In genomic region chr2:98565871-98566270, GRCm38 (mm10) we compare ENCODE assay signal across 15 mouse cellular contexts.
DNase-seq lines count a peak whose midpoint lies in the region.
"Had no signal": no experiment of that assay in that cellular context is flagged by ENCODE, and none has a peak within 500 bp of the region (broad histone marks: within the 10 kb centered on the region; RNA-seq: fewer than 3 reads in every experiment).

No protein-coding gene starts in this region.

- intact Hi-C loops in heart, postnatal 36 days (cut with DNase I): no loop called here

- DNase-seq in adrenal gland, adult 2 months: peak; percentile 67
- DNase-seq in adrenal gland, postnatal 4 days (ENCODE audit: low spot score in 2 of 2): no peak
- peak; percentile 5 for DNase-seq in 416B (ENCODE audit: low read depth)
- DNase-seq in adrenal gland, postnatal 14 days: peak; percentile 10
- peak; percentile 2 for DNase-seq in telencephalon, adult 2 months (ENCODE audit: low read depth, low spot score)
- no peak for DNase-seq in right cerebral cortex, postnatal 25 days
- DNase-seq in heart, postnatal 36 days: no peak
- DNase-seq: cerebellum, adult 18-20 months; cerebellum, adult 9-10 months; cerebellum, postnatal 14 days; gastrocnemius, postnatal 10 days; gastrocnemius, postnatal 36 days; heart, adult 2 months; heart, postnatal 14 days; kidney, adult 11 months had no signal

Comparison
In these comparisons a context has a peak if more than half of its experiments do, and no peak if none do; other contexts are left out.
1. DNase-seq: peak in adrenal gland, adult 2 months (single experiment), 416B (single experiment), adrenal gland, postnatal 14 days (single experiment) and telencephalon, adult 2 months (single experiment); none in adrenal gland, postnatal 4 days (0 of 2), right cerebral cortex, postnatal 25 days (single experiment) and heart, postnatal 36 days (0 of 2).